Mouse (Mus musculus) intestine, embryonic 14.5 days (tissue): ENCODE measurements around the gene Msh3. TPM values are rescaled to one million over a fixed set of nuclear protein-coding genes. Genes with fewer than 3 reads are reported as not detected.
"Not testable (repeated sequence)": the region's sequence is repeated elsewhere in the genome, so short reads cannot be mapped to it uniquely, and the experiment has no call there.

Experiments
- ATAC-seq: fragments of 200-750 bp; cut with Nextera tagmentation; replicated peaks from 2 replicates; pipeline ENCODE4 v1.8.0; 2017; ENCODE audit warnings: low read depth, moderate number of reproducible peaks, moderate TSS enrichment, moderate library complexity; ENCODE audit not compliant: low FRiP score, low TSS enrichment
- DNase-seq: peaks from one replicate; pipeline ENCODE4 v3.0.0-alpha.2; 2018; ENCODE audit warnings: low spot score
- H3K27ac ChIP-seq: fragments of 300-500 bp; sonication (generic); 2 replicates; pipeline ENCODE4 v1.5.1; 2014; ENCODE audit warnings: low read depth, mild to moderate bottlenecking, control low read depth
- H3K27me3 ChIP-seq: fragments of 300-500 bp; sonication (generic); replicated peaks from 2 replicates; pipeline ENCODE4 v1.6.1; 2014; ENCODE audit warnings: low read length, control low read depth; ENCODE audit not compliant: control insufficient read depth, insufficient read depth
- H3K36me3 ChIP-seq: fragments of 300-500 bp; sonication (generic); 2 replicates; pipeline ENCODE4 v1.6.1; 2014; ENCODE audit warnings: low read length, control low read depth; ENCODE audit not compliant: control insufficient read depth, insufficient read depth
- H3K4me1 ChIP-seq: fragments of 300-500 bp; sonication (generic); replicated peaks from 2 replicates; pipeline ENCODE4 v1.6.1; 2014; ENCODE audit warnings: low read length, control low read depth, mixed read lengths; ENCODE audit not compliant: control insufficient read depth, insufficient read depth
- H3K4me2 ChIP-seq: fragments of 300-500 bp; sonication (generic); 2 replicates; pipeline ENCODE4 v1.6.1; 2014; ENCODE audit warnings: low read length
- H3K4me3 ChIP-seq: fragments of 300-500 bp; sonication (generic); 2 replicates; pipeline ENCODE4 v1.5.1; 2014; ENCODE audit warnings: low read depth, low read length, control low read depth, mixed read lengths
- H3K9ac ChIP-seq: fragments of 300-500 bp; sonication (generic); 2 replicates; pipeline ENCODE4 v1.6.1; 2014; ENCODE audit warnings: mild to moderate bottlenecking, low read length
- H3K9me3 ChIP-seq: fragments of 300-500 bp; sonication (generic); 2 replicates; pipeline ENCODE4 v1.6.1; 2016; ENCODE audit warnings: low read length, control low read depth; ENCODE audit not compliant: control insufficient read depth
- WGBS: fragments of 180-500 bp; shearing (Covaris S2); extraction: QIAGEN DNeasy Blood & Tissue Kit; methylation state at CpG from one replicate; pipeline ENCODE4 v1.1.7; 2014; 5-methylcytosine and 5-hydroxymethylcytosine counted together
- polyA plus RNA-seq: library from polyadenylated mRNA; unstranded; fragments of >200 nt; fragmentation: Nextera tagmentation; extraction: Ambion mirVana; gene quantifications from 2 replicates; pipeline ENCODE4 v1.2.1, GENCODE M21; 2014

The Msh3 gene
- polyA plus RNA-seq = 30.2 and 37.3 TPM in 2 replicates

GRCm38 (mm10) chr13:92354456-92355271 lies at the start of gene Msh3, which contains the start of gene Dhfr:
Msh3 (minus strand) TSS chr13:92355003.
Dhfr (plus strand) TSS chr13:92354726.
- ATAC-seq = peak; percentile 97
- peaks cover 29% of the 10 kb centered on the region for H3K36me3 ChIP-seq
- DNase-seq = peak; percentile 100
- H3K4me3 ChIP-seq = peak within 1 kb of the TSS; percentile 77
- H3K27me3 ChIP-seq = no peaks in the 10 kb centered on the region
- H3K4me2 ChIP-seq = peak within 1 kb of the TSS; percentile 96
- H3K9ac ChIP-seq = peak within 1 kb of the TSS; percentile 71
- peak within 1 kb of the TSS; percentile 93 for H3K27ac ChIP-seq
- H3K4me1 ChIP-seq = peaks cover 16% of the 10 kb centered on the region
- H3K9me3 ChIP-seq = no peaks in the 10 kb centered on the region
- WGBS = under 1% methylated on average over 76 of the region's 76 CpGs

- H3K27me3 ChIP-seq = no peaks in the 10 kb centered on the region
- H3K9me3 ChIP-seq = no peaks in the 10 kb centered on the region
- 64% methylated on average over 3 of the region's 3 CpGs for WGBS
- no peak overlapping the region for H3K27ac ChIP-seq
- no peak for DNase-seq
- no peaks in the 10 kb centered on the region for H3K4me1 ChIP-seq
- no peak for ATAC-seq
- H3K4me3 ChIP-seq = no peak overlapping the region
- no peak overlapping the region for H3K9ac ChIP-seq
- H3K4me2 ChIP-seq = no peak overlapping the region
- H3K36me3 ChIP-seq = no peaks in the 10 kb centered on the region
Observed at GRCm38 (mm10) chr13:92403496-92403895, 48.7 kb upstream of the Msh3 start.

GRCm38 (mm10) chr13:92402063-92402462 lies 47.3 kb upstream of the Msh3 start:
- Histone ChIP-seq H3K27me3 (no peaks in the 10 kb centered on the region), H3K9me3 (no peaks in the 10 kb centered on the region), H3K4me1 (no peaks in the 10 kb centered on the region), H3K27ac (no peak overlapping the region), H3K36me3 (no peaks in the 10 kb centered on the region), H3K4me3 (no peak overlapping the region), H3K9ac (no peak overlapping the region), H3K4me2 (no peak overlapping the region)
- DNase-seq = no peak
- no peak for ATAC-seq
- WGBS = 25% methylated on average over 2 of the region's 2 CpGs

- 73% methylated on average over 11 of the region's 11 CpGs for WGBS
- Histone ChIP-seq H3K4me3 (no peak overlapping the region), H3K36me3 (no peaks in the 10 kb centered on the region), H3K27ac (no peak overlapping the region), H3K9me3 (no peaks in the 10 kb centered on the region), H3K27me3 (no peaks in the 10 kb centered on the region), H3K4me2 (no peak overlapping the region), H3K9ac (no peak overlapping the region), H3K4me1 (no peaks in the 10 kb centered on the region)
- DNase-seq (no peak), ATAC-seq (no peak)
Observed at GRCm38 (mm10) chr13:92398491-92399384, 43.9 kb upstream of the Msh3 start.

GRCm38 (mm10) chr13:92393047-92393661 lies 38.4 kb upstream of the Msh3 start:
- Histone ChIP-seq H3K4me1 (no peaks in the 10 kb centered on the region), H3K9ac (no peak overlapping the region), H3K4me2 (no peak overlapping the region), H3K27ac (no peak overlapping the region), H3K27me3 (no peaks in the 10 kb centered on the region), H3K9me3 (no peaks in the 10 kb centered on the region), H3K4me3 (no peak overlapping the region), H3K36me3 (no peaks in the 10 kb centered on the region)
- DNase-seq (no peak), ATAC-seq (no peak)
- WGBS = 82% methylated on average over 12 of the region's 12 CpGs

- no peak overlapping the region for H3K4me2 ChIP-seq
- H3K27ac ChIP-seq = no peak overlapping the region
- no peaks in the 10 kb centered on the region for H3K4me1 ChIP-seq
- 82% methylated on average over 3 of the region's 3 CpGs for WGBS
- H3K4me3 ChIP-seq = no peak overlapping the region
- no peaks in the 10 kb centered on the region for H3K9me3 ChIP-seq
- H3K9ac ChIP-seq = no peak overlapping the region
- ATAC-seq = no peak
- peaks cover 23% of the 10 kb centered on the region for H3K36me3 ChIP-seq
- no peak for DNase-seq
- H3K27me3 ChIP-seq = no peaks in the 10 kb centered on the region
Observed at GRCm38 (mm10) chr13:92387367-92387766, 32.6 kb upstream of the Msh3 start.

GRCm38 (mm10) chr13:92371466-92371865 lies 16.7 kb upstream of the Msh3 start:
- not testable (repeated sequence) for H3K4me1 ChIP-seq, H3K9me3 ChIP-seq, H3K27me3 ChIP-seq, DNase-seq, H3K27ac ChIP-seq, H3K9ac ChIP-seq, ATAC-seq, H3K4me3 ChIP-seq, H3K4me2 ChIP-seq
- WGBS = 97% methylated on average over 6 of the region's 6 CpGs
- H3K36me3 ChIP-seq = peaks cover 29% of the 10 kb centered on the region

GRCm38 (mm10) chr13:92370811-92371210 lies 16.0 kb upstream of the Msh3 start:
- ATAC-seq = no peak
- Histone ChIP-seq H3K4me3 (no peak overlapping the region), H3K9ac (no peak overlapping the region), H3K27me3 (no peaks in the 10 kb centered on the region), H3K9me3 (no peaks in the 10 kb centered on the region), H3K4me1 (no peaks in the 10 kb centered on the region), H3K27ac (no peak overlapping the region), H3K4me2 (no peak overlapping the region), H3K36me3 (peaks cover 36% of the 10 kb centered on the region)
- 84% methylated on average over 3 of the region's 3 CpGs for WGBS
- no peak for DNase-seq
